Mouse (Mus musculus): ENCODE results near the gene Zfp788.
"Not testable (repeated sequence)": the region's sequence is repeated elsewhere in the genome, so short reads cannot be mapped to it uniquely, and the experiment has no call there.

The Zfp788 gene

GRCm38 (mm10) chr7:41632409-41633220 lies at the start of gene Zfp788:
Gene Zfp788, plus strand, starts transcription at chr7:41633203.
- in situ Hi-C loops (cut with MboI, MseI): loop anchor here in 1 of 2 experiments (5.0 to 25.0 kb wide), 3 partner anchors 135 to 1930 kb away; partner anchors contain the start of genes AW146154, Gm20449 and Zfp658

GRCm38 (mm10) chr7:41587831-41588230 lies 45.2 kb upstream of the Zfp788 start:
- in situ Hi-C loops (cut with MboI, MseI): not testable (repeated sequence)

- in situ Hi-C loops (cut with MboI, MseI): loop anchor here (10.0 kb wide), 2 partner anchors 104 to 906 kb away; partner anchors contain the start of genes AW146154 (in 1 of the 2), Gm20449 (in 1 of the 2) and Zfp141 (in 1 of the 2)
These were observed 34.4 kb upstream of the Zfp788 start for GRCm38 (mm10) chr7:41598615-41599014.

GRCm38 (mm10) chr7:41599034-41599813 lies 33.8 kb upstream of the Zfp788 start, which contains the start of gene 2610021A01Rik:
Gene 2610021A01Rik, plus strand, starts transcription at chr7:41599230.
- in situ Hi-C loops (cut with MboI, MseI): loop anchor here (10.0 kb wide), 2 partner anchors 104 to 906 kb away; partner anchors contain the start of genes AW146154 (in 1 of the 2), Gm20449 (in 1 of the 2) and Zfp141 (in 1 of the 2)

GRCm38 (mm10) chr7:41599932-41600548 lies 33.0 kb upstream of the Zfp788 start:
- in situ Hi-C loops (cut with MboI, MseI): loop anchor here (10.0 kb wide), 2 partner anchors 105 to 905 kb away; partner anchors contain the start of genes AW146154 (in 1 of the 2), Gm20449 (in 1 of the 2) and Zfp141 (in 1 of the 2)

GRCm38 (mm10) chr7:41611654-41612053 lies 21.3 kb upstream of the Zfp788 start:
- in situ Hi-C loops (cut with MboI, MseI): no loop called here

GRCm38 (mm10) chr7:41616241-41616640 lies 16.8 kb upstream of the Zfp788 start:
- in situ Hi-C loops (cut with MboI, MseI): not testable (repeated sequence)

GRCm38 (mm10) chr7:41633221-41633984 lies 400 bp downstream of the Zfp788 start:
- in situ Hi-C loops (cut with MboI, MseI): loop anchor here in 1 of 2 experiments (5.0 to 25.0 kb wide), 3 partner anchors 136 to 1929 kb away; partner anchors contain the start of genes AW146154, Gm20449 and Zfp658

GRCm38 (mm10) chr7:41674326-41674725 lies 41.3 kb downstream of the Zfp788 start:
- in situ Hi-C loops (cut with MboI, MseI): loop anchor here in 1 of 2 experiments (25.0 kb wide), 1 partner anchor 1613 kb away; no protein-coding TSS in a partner anchor
